Mouse (Mus musculus): ENCODE data around the gene Ldlrad3.

DNA sequence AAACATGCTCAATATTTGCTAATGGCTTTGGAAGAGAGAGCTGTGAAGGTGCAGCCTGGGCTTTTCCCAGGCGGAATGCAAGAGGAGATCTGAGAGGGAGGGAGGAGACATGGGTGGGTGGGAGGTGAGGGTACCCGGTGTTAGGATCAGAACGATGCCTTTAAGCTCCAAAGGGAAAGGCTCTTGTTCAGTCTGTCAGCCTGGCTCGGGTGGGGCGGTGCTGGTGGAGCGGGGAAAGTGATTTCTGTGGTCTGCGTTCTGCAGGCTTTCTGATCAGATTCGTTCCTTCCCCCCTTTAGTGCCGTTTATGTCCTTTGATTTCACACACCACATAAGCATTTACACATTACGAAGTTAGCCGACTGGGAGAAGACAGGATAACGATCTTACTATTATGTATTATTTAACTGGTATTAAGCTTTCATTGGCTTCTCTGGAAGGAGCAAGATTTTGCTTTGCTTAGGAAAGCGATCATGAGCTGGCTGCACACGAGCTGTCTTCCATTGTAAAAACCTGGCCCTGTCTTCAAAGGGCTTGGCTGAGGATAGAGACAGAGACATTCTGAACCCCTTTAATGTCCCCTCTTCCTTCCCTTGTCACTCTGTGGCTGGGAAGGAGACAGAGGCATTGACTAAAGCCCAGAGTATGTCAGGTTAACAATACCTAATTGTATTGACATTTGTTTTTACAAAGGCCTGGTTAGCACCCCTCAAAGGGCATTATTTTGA, 19.7 kb upstream of the Ldlrad3 start:
- no peak for TF ChIP-seq MYOD1 (IDR thresholded peaks at IDR 0.05; ENCODE audit: control insufficient read depth, insufficient read length, low read depth)
- no peak for TF ChIP-seq CTCF (IDR thresholded peaks at IDR 0.05; ENCODE audit: control insufficient read depth, insufficient read depth, insufficient read length)
